ENCODE assay signal across 10 mouse cellular contexts in genomic region chr15:102366733-102367344, GRCm38 (mm10). TPM values are rescaled to one million over a fixed set of nuclear protein-coding genes. Genes with fewer than 3 reads are reported as not detected.
DNase-seq lines count a peak whose midpoint lies in the region; ATAC-seq lines count a peak whose summit lies in the region.
"Had no signal": no experiment of that assay in that cellular context is flagged by ENCODE, and none has a peak within 500 bp of the region (broad histone marks: within the 10 kb centered on the region; RNA-seq: fewer than 3 reads in every experiment).

Sp7 (minus strand) TSS chr15:102367182.

- H3K9me3 ChIP-seq in heart, embryonic 16.5 days (replicated peaks; ENCODE audit: control insufficient read depth, low read length) = no peaks in the 10 kb centered on the region
- H3K9me3 ChIP-seq in intestine, embryonic 14.5 days (ENCODE audit: control insufficient read depth, low read length) = no peaks in the 10 kb centered on the region

- peak within 1 kb of the TSS; percentile 41; the same call in 1 of the 2 replicates for H3K9ac ChIP-seq in heart, embryonic 16.5 days (ENCODE audit: low read length)
- H3K9ac ChIP-seq in intestine, embryonic 14.5 days (ENCODE audit: low read length) = no peak within 1 kb of the TSS; the same call in 1 of the 2 replicates

- H3K27ac ChIP-seq in heart, embryonic 16.5 days (ENCODE audit: low read length) = no peak within 1 kb of the TSS
- no peak within 1 kb of the TSS for H3K27ac ChIP-seq in intestine, embryonic 14.5 days (ENCODE audit: low read depth)

- DNase-seq in heart, postnatal 14 days = no peak
- DNase-seq in embryo, embryonic 11 days = peak; percentile 63
- DNase-seq in intestine, embryonic 14.5 days (ENCODE audit: low spot score) = no peak
- peak; percentile 47 for DNase-seq in neural tube, embryonic 10.5 days (ENCODE audit: extremely low spot score, low spot score)
- DNase-seq in cerebellum, postnatal 10 days = no peak
- no peak for DNase-seq in spleen, adult 18-20 months
- DNase-seq in cerebellum, adult 9-11 months = no peak
- DNase-seq: right cerebral cortex, adult 18-20 months had no signal

- ATAC-seq in heart, embryonic 16.5 days (replicated peaks; ENCODE audit: extremely low read depth, insufficient read depth, low FRiP score) = no peak
- no peak for ATAC-seq in intestine, embryonic 14.5 days (replicated peaks; ENCODE audit: low FRiP score, low TSS enrichment, low read depth)

- H3K4me3 ChIP-seq in heart, embryonic 16.5 days (ENCODE audit: low read length) = peak within 1 kb of the TSS; percentile 28
- H3K4me3 ChIP-seq in intestine, embryonic 14.5 days (ENCODE audit: low read depth, low read length) = peak within 1 kb of the TSS; percentile 18; the same call in 1 of the 2 replicates

- H3K4me2 ChIP-seq in heart, embryonic 16.5 days (ENCODE audit: low read depth, low read length) = peak within 1 kb of the TSS; percentile 46
- peak within 1 kb of the TSS; percentile 45 for H3K4me2 ChIP-seq in intestine, embryonic 14.5 days (ENCODE audit: low read length)

- H3K36me3 ChIP-seq in heart, embryonic 16.5 days (ENCODE audit: control insufficient read depth, insufficient read depth) = no peaks in the 10 kb centered on the region
- no peaks in the 10 kb centered on the region for H3K36me3 ChIP-seq in intestine, embryonic 14.5 days (ENCODE audit: control insufficient read depth, insufficient read depth, low read length)

- WGBS in heart, embryonic 16.5 days = 9% methylated on average over 15 of the region's 15 CpGs
- 9% methylated on average over 15 of the region's 15 CpGs for WGBS in intestine, embryonic 14.5 days

- intact Hi-C loops in heart, postnatal 14 days (cut with DNase I) = no loop called here

- H3K27me3 ChIP-seq in heart, embryonic 16.5 days (ENCODE audit: control insufficient read depth, insufficient read depth, low read length) = peaks cover 25% of the 10 kb centered on the region
- H3K27me3 ChIP-seq in intestine, embryonic 14.5 days (replicated peaks; ENCODE audit: control insufficient read depth, insufficient read depth, low read length) = 0 out of 2 replicates have a peak, but pooled peaks cover 3% of the 10 kb centered on the region

- peaks cover 14% of the 10 kb centered on the region for H3K4me1 ChIP-seq in heart, embryonic 16.5 days (ENCODE audit: control insufficient read depth, insufficient read depth, low read length)
- H3K4me1 ChIP-seq in intestine, embryonic 14.5 days (replicated peaks; ENCODE audit: control insufficient read depth, insufficient read depth, low read length) = peaks cover 22% of the 10 kb centered on the region

RNA-seq across cellular contexts. Expression of gene Sp7, which starts in this region (rescaled TPM):
- 0.11 and 0.20 TPM in 2 replicates for polyA plus RNA-seq in heart, embryonic 16.5 days (2015; fragmentation: Nextera tagmentation; extraction: Ambion mirVana)
- not detected for total RNA-seq in heart, postnatal 14 days (2021)
- 1.2 and 1.3 TPM in 2 replicates for polyA plus RNA-seq in intestine, embryonic 14.5 days (2014; fragmentation: Nextera tagmentation; extraction: Ambion mirVana)
- polyA plus RNA-seq: large intestine, adult 2 months had no signal

Comparison
In these comparisons a context has a peak if more than half of its experiments do, and no peak if none do; other contexts are left out.
1. DNase-seq: peak in embryo, embryonic 11 days (single experiment) and neural tube, embryonic 10.5 days (single experiment); none in heart, postnatal 14 days (0 of 2), intestine, embryonic 14.5 days (single experiment), cerebellum, postnatal 10 days (0 of 2), spleen, adult 18-20 months (0 of 2) and cerebellum, adult 9-11 months (single experiment).